Mouse (Mus musculus) brain, adult 2 months (tissue): ENCODE measurements at regions not wholly inside any gene's neighbourhood (a gene's known extent, or its start where the extent isn't known, plus 50 kb on each side); places are given as distances from the start of the nearest gene placed in this dataset.

Experiments
- DNase-seq: peaks from one replicate; pipeline ENCODE4 v3.0.0; 2011; ENCODE audit warnings: low read depth, low spot score

GRCm38 (mm10) chr4:80306528-80306927, 527.4 kb upstream of the Tyrp1 start:
- peak; percentile 0 for DNase-seq

GRCm38 (mm10) chr4:80310620-80311019, 523.3 kb upstream of the Tyrp1 start:
- no peak for DNase-seq

- no peak for DNase-seq
These were observed 522.8 kb upstream of the Tyrp1 start for GRCm38 (mm10) chr4:80311091-80311490.
